Mouse (Mus musculus) intestine, embryonic 14.5 days (tissue): ENCODE results near the gene Hprt. TPM values are rescaled to one million over a fixed set of nuclear protein-coding genes. Genes with fewer than 3 reads are reported as not detected.

Experiments
- ATAC-seq: fragments of 200-750 bp; cut with Nextera tagmentation; replicated peaks from 2 replicates; pipeline ENCODE4 v1.8.0; 2017; ENCODE audit warnings: low read depth, moderate number of reproducible peaks, moderate TSS enrichment, moderate library complexity; ENCODE audit not compliant: low FRiP score, low TSS enrichment
- DNase-seq: peaks from one replicate; pipeline ENCODE4 v3.0.0-alpha.2; 2018; ENCODE audit warnings: low spot score
- H3K27ac ChIP-seq: fragments of 300-500 bp; sonication (generic); 2 replicates; pipeline ENCODE4 v1.5.1; 2014; ENCODE audit warnings: low read depth, mild to moderate bottlenecking, control low read depth
- H3K27me3 ChIP-seq: fragments of 300-500 bp; sonication (generic); replicated peaks from 2 replicates; pipeline ENCODE4 v1.6.1; 2014; ENCODE audit warnings: low read length, control low read depth; ENCODE audit not compliant: control insufficient read depth, insufficient read depth
- H3K36me3 ChIP-seq: fragments of 300-500 bp; sonication (generic); 2 replicates; pipeline ENCODE4 v1.6.1; 2014; ENCODE audit warnings: low read length, control low read depth; ENCODE audit not compliant: control insufficient read depth, insufficient read depth
- H3K4me1 ChIP-seq: fragments of 300-500 bp; sonication (generic); replicated peaks from 2 replicates; pipeline ENCODE4 v1.6.1; 2014; ENCODE audit warnings: low read length, control low read depth, mixed read lengths; ENCODE audit not compliant: control insufficient read depth, insufficient read depth
- H3K4me2 ChIP-seq: fragments of 300-500 bp; sonication (generic); 2 replicates; pipeline ENCODE4 v1.6.1; 2014; ENCODE audit warnings: low read length
- H3K4me3 ChIP-seq: fragments of 300-500 bp; sonication (generic); 2 replicates; pipeline ENCODE4 v1.5.1; 2014; ENCODE audit warnings: low read depth, low read length, control low read depth, mixed read lengths
- H3K9ac ChIP-seq: fragments of 300-500 bp; sonication (generic); 2 replicates; pipeline ENCODE4 v1.6.1; 2014; ENCODE audit warnings: mild to moderate bottlenecking, low read length
- H3K9me3 ChIP-seq: fragments of 300-500 bp; sonication (generic); 2 replicates; pipeline ENCODE4 v1.6.1; 2016; ENCODE audit warnings: low read length, control low read depth; ENCODE audit not compliant: control insufficient read depth
- WGBS: fragments of 180-500 bp; shearing (Covaris S2); extraction: QIAGEN DNeasy Blood & Tissue Kit; methylation state at CpG from one replicate; pipeline ENCODE4 v1.1.7; 2014; 5-methylcytosine and 5-hydroxymethylcytosine counted together
- microRNA counts: library from miRNA; unstranded; fragments of <30 nt; microRNA quantifications from one replicate; lab custom pipeline; 2016
- microRNA-seq: library from miRNA; unstranded; fragments of <30 nt; microRNA quantifications from one replicate; pipeline ENCODE4, GENCODE M21; 2016
- polyA plus RNA-seq: library from polyadenylated mRNA; unstranded; fragments of >200 nt; fragmentation: Nextera tagmentation; extraction: Ambion mirVana; gene quantifications from 2 replicates; pipeline ENCODE4 v1.2.1, GENCODE M21; 2014

Hprt gene
- polyA plus RNA-seq, 1 experiment from 2014 or later = 223 TPM

DNA sequence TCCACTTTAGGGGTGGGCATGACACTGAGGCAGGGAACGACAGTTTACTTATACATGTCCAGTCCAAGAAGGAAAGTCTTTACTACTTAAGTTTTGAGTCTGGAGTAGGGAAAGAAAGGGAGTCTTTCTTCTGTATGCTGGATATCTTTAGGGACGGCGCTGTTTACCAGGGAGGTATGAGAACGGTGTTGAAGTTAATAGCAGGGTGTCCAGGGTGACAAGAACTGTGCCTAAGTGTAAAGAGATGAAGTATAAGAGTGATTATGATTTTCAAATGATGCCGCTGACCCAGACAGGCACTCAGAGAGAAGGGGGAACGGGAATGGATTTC lies 69.8 kb downstream of the Hprt start:
- ATAC-seq = no peak
- Histone ChIP-seq H3K27ac (peak overlapping the region; percentile 67), H3K9ac (peak overlapping the region; percentile 39; the same call in 1 of the 2 replicates), H3K9me3 (no peaks in the 10 kb centered on the region), H3K4me1 (peaks cover 6% of the 10 kb centered on the region; the same call in 1 of the 2 replicates), H3K36me3 (0 out of 2 replicates have a peak, but pooled peaks cover 3% of the 10 kb centered on the region), H3K4me3 (peak overlapping the region; percentile 52; the same call in 1 of the 2 replicates), H3K4me2 (peak overlapping the region; percentile 51), H3K27me3 (peaks cover 6% of the 10 kb centered on the region)
- no peak for DNase-seq
- WGBS = 29% methylated on average over 6 of the region's 6 CpGs

DNA sequence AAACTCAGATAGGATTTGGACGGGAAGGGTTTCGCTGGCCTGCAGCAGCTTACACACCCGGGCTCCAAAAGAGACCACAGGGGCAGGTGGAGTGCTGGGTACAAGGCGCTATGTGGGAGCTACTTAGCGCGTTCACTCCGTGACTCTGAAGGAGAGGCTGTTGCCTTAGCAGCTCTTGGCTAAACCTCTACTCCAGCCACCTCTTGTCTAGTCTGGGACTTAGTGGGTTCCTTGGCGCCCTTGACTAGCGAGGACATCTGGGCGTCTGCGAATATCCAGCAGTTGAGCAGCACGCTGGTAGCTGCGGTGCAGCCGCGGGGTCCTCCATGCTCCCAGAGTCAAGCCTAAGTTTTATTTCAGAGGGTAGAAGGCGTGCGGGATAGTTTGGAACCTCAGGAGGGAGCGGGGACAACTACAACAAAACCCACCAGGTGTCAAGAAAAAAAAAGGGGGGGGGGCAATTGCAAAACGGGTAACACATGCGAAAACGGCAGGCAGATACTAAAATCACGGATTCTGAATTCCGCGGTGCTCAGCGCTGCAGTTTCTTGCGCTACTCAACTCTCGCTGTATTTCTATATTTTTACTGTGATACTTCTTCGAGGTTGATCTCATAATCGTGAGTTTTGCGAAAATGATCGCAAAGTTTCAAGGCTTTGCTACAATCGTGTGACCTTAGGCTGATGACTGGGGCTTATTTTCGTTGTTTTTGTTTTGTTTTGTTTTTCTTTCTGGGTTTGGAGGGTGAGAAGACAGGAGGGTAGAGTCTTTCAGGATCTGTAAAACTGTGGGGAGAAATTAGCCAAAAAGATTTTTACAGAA lies 70.7 kb downstream of the Hprt start:
- Histone ChIP-seq H3K4me1 (peaks cover 6% of the 10 kb centered on the region; the same call in 1 of the 2 replicates), H3K9ac (peak overlapping the region; percentile 42), H3K4me2 (peak overlapping the region; percentile 51), H3K9me3 (no peaks in the 10 kb centered on the region), H3K27me3 (peaks cover 6% of the 10 kb centered on the region), H3K4me3 (peak overlapping the region; percentile 22), H3K36me3 (0 out of 2 replicates have a peak, but pooled peaks cover 3% of the 10 kb centered on the region), H3K27ac (peak overlapping the region; percentile 33; the same call in 1 of the 2 replicates)
- DNase-seq (peak; percentile 73), ATAC-seq (no peak)
- WGBS = 10% methylated on average over 33 of the region's 33 CpGs

- peaks cover 6% of the 10 kb centered on the region; the same call in 1 of the 2 replicates for H3K4me1 ChIP-seq
- WGBS = 28% methylated on average over 11 of the region's 11 CpGs
- ATAC-seq (no peak), DNase-seq (peak; percentile 52)
- H3K27me3 ChIP-seq = peaks cover 6% of the 10 kb centered on the region
- peak overlapping the region; percentile 33 for H3K27ac ChIP-seq
- peak overlapping the region; percentile 51 for H3K4me2 ChIP-seq
- no peaks in the 10 kb centered on the region for H3K9me3 ChIP-seq
- no peaks in the 10 kb centered on the region for H3K36me3 ChIP-seq
- H3K4me3 ChIP-seq = 0 out of 2 replicates have a peak overlapping the region, but pooled peaks have one; percentile 22
- H3K9ac ChIP-seq = no peak overlapping the region
These were observed 71.6 kb downstream of the Hprt start for GRCm38 (mm10) chrX:53059426-53060007.

- Histone ChIP-seq H3K4me3 (no peak overlapping the region), H3K4me2 (no peak overlapping the region), H3K27me3 (no peaks in the 10 kb centered on the region; the same call in 1 of the 2 replicates), H3K9me3 (no peaks in the 10 kb centered on the region), H3K4me1 (no peaks in the 10 kb centered on the region; the same call in 1 of the 2 replicates), H3K27ac (no peak overlapping the region), H3K36me3 (no peaks in the 10 kb centered on the region), H3K9ac (no peak overlapping the region)
- 92% methylated on average over 3 of the region's 3 CpGs for WGBS
- DNase-seq (no peak), ATAC-seq (no peak)
These were observed 76.5 kb downstream of the Hprt start for GRCm38 (mm10) chrX:53064406-53064805.

MicroRNAs encoded within 50 kb of the gene (microRNA counts, 519-probe panel; counts per million panel counts)
- microRNA mmu-miR-322 (lab: Ali Mortazavi, UCI) (4,616 counts per million, percentile 74 among the panel's probes with 10 or more counts), microRNA mmu-miR-351 (lab: Ali Mortazavi, UCI) (3,626 counts per million, percentile 49 among the panel's probes with 10 or more counts), microRNA mmu-miR-450a-3p (lab: Ali Mortazavi, UCI) (not detected), microRNA mmu-miR-450a-5p (lab: Ali Mortazavi, UCI) (4,849 counts per million, percentile 82 among the panel's probes with 10 or more counts), microRNA mmu-miR-450b-3p (lab: Ali Mortazavi, UCI) (3,135 counts per million, percentile 37 among the panel's probes with 10 or more counts), microRNA mmu-miR-450b-5p (lab: Ali Mortazavi, UCI) (not detected), microRNA mmu-miR-503 (lab: Ali Mortazavi, UCI) (2,179 counts per million, percentile 19 among the panel's probes with 10 or more counts), microRNA mmu-miR-542-3p (lab: Ali Mortazavi, UCI) (2,394 counts per million, percentile 22 among the panel's probes with 10 or more counts), microRNA mmu-miR-542-5p (lab: Ali Mortazavi, UCI) (3,402 counts per million, percentile 44 among the panel's probes with 10 or more counts)

Small RNA genes lying within 50 kb of the gene (microRNA-seq; reads per million reads assigned to microRNA genes)
- gene Mir322 (20,901 reads per million, percentile 97 among the genes with 10 or more reads in this experiment), gene Mir351 (4,968 reads per million, percentile 90 among the genes with 10 or more reads in this experiment), gene Mir450-1 (30.8 reads per million, percentile 50 among the genes with 10 or more reads in this experiment), gene Mir450-2 (15.8 reads per million, percentile 44 among the genes with 10 or more reads in this experiment), gene Mir450b (245 reads per million, percentile 67 among the genes with 10 or more reads in this experiment), gene Mir503 (997 reads per million, percentile 79 among the genes with 10 or more reads in this experiment), gene Mir542 (1,019 reads per million, percentile 79 among the genes with 10 or more reads in this experiment)

Other genes with a start within 250 kb of the Hprt start
- gene Ccdc160, start 196.9 kb upstream of the Hprt start, polyA plus RNA-seq = 3.3 and 4.2 TPM in 2 replicates
- 37.2 and 39.9 TPM in 2 replicates for gene Phf6, start 75.9 kb upstream of the Hprt start, polyA plus RNA-seq